Mouse (Mus musculus): ENCODE results near the gene Spata21. TPM values are rescaled to one million over a fixed set of nuclear protein-coding genes. Genes with fewer than 3 reads are reported as not detected.
A peak's percentile ranks its signal among the peaks of the same experiment; 100 is the strongest.
"Not testable (repeated sequence)": the region's sequence is repeated elsewhere in the genome, so short reads cannot be mapped to it uniquely, and the experiment has no call there.

Spata21 gene
- polyA plus RNA-seq, 1 experiment from 2014 or later, result not detected

GRCm38 (mm10) chr4:141133227-141133626, 45.1 kb downstream of the Spata21 start:
- Histone ChIP-seq H3K9me3 (replicated peaks) (no peaks in the 10 kb centered on the region), H3K27ac (peak overlapping the region; percentile 69), H3K4me1 (peaks cover 83% of the 10 kb centered on the region), H3K27me3 (replicated peaks) (no peaks in the 10 kb centered on the region), H3K36me3 (peaks cover 33% of the 10 kb centered on the region), H3K9ac (no peak overlapping the region), H3K4me2 (no peak overlapping the region), H3K4me3 (no peak overlapping the region)
- WGBS (ENCODE audit: insufficient replicate concordance), result 56% methylated on average over 8 of the region's 8 CpGs
- no peak for ATAC-seq

GRCm38 (mm10) chr4:141134031-141134441, 45.9 kb downstream of the Spata21 start:
- Histone ChIP-seq H3K4me1 (peaks cover 87% of the 10 kb centered on the region), H3K4me3 (no peak overlapping the region), H3K27ac (peak overlapping the region; percentile 72), H3K9ac (no peak overlapping the region), H3K36me3 (peaks cover 33% of the 10 kb centered on the region), H3K9me3 (replicated peaks) (no peaks in the 10 kb centered on the region), H3K27me3 (replicated peaks) (no peaks in the 10 kb centered on the region), H3K4me2 (no peak overlapping the region)
- 71% methylated on average over 8 of the region's 8 CpGs for WGBS (ENCODE audit: insufficient replicate concordance)
- ATAC-seq, result no peak

- Histone ChIP-seq H3K27me3 (replicated peaks) (no peaks in the 10 kb centered on the region), H3K4me2 (peak overlapping the region; percentile 24), H3K4me3 (no peak overlapping the region), H3K9ac (no peak overlapping the region), H3K27ac (peak overlapping the region; percentile 72; the same call in 1 of the 2 replicates), H3K9me3 (replicated peaks) (no peaks in the 10 kb centered on the region), H3K4me1 (peaks cover 79% of the 10 kb centered on the region), H3K36me3 (peaks cover 33% of the 10 kb centered on the region)
- no peak for ATAC-seq
- WGBS (ENCODE audit: insufficient replicate concordance), result 69% methylated on average over 20 of the region's 20 CpGs
These were observed 46.8 kb downstream of the Spata21 start for GRCm38 (mm10) chr4:141134751-141135530.

GRCm38 (mm10) chr4:141136126-141136525, 48.0 kb downstream of the Spata21 start:
- Histone ChIP-seq H3K9me3 (replicated peaks) (no peaks in the 10 kb centered on the region), H3K9ac (no peak overlapping the region), H3K4me2 (peak overlapping the region; percentile 8; the same call in 1 of the 2 replicates), H3K36me3 (peaks cover 33% of the 10 kb centered on the region), H3K27ac (peak overlapping the region; percentile 41; the same call in 1 of the 2 replicates), H3K4me3 (no peak overlapping the region), H3K4me1 (peaks cover 69% of the 10 kb centered on the region), H3K27me3 (replicated peaks) (no peaks in the 10 kb centered on the region)
- ATAC-seq, result no peak
- 77% methylated on average over 7 of the region's 7 CpGs for WGBS (ENCODE audit: insufficient replicate concordance)

- Histone ChIP-seq H3K4me2 (peak overlapping the region; percentile 96), H3K4me1 (peaks cover 60% of the 10 kb centered on the region), H3K36me3 (peaks cover 29% of the 10 kb centered on the region), H3K4me3 (peak overlapping the region; percentile 85)
- WGBS (ENCODE audit: insufficient replicate concordance), result 47% methylated on average over 3 of the region's 3 CpGs
- H3K9ac ChIP-seq; H3K27ac ChIP-seq; ATAC-seq; H3K9me3 ChIP-seq (replicated peaks); H3K27me3 ChIP-seq (replicated peaks): not testable (repeated sequence)
These were observed 49.6 kb downstream of the Spata21 start for GRCm38 (mm10) chr4:141137740-141138139.

- peak overlapping the region; percentile 91 for H3K9ac ChIP-seq
- peak; percentile 39 for ATAC-seq
- H3K9me3 ChIP-seq (replicated peaks), result no peaks in the 10 kb centered on the region
- H3K4me1 ChIP-seq, result peaks cover 51% of the 10 kb centered on the region
- peak overlapping the region; percentile 85 for H3K4me3 ChIP-seq
- H3K4me2 ChIP-seq, result peak overlapping the region; percentile 96
- no peaks in the 10 kb centered on the region for H3K27me3 ChIP-seq (replicated peaks)
- H3K27ac ChIP-seq, result peak overlapping the region; percentile 87
- 1% methylated on average over 29 of the region's 29 CpGs for WGBS (ENCODE audit: insufficient replicate concordance)
- peaks cover 25% of the 10 kb centered on the region; the same call in 1 of the 2 replicates for H3K36me3 ChIP-seq
These were observed 50.4 kb downstream of the Spata21 start for GRCm38 (mm10) chr4:141138425-141139115.

GRCm38 (mm10) chr4:141139116-141139970, 51.2 kb downstream of the Spata21 start, which contains the start of gene Szrd1:
TSS of gene Szrd1 (minus strand) at chr4:141139775.
- WGBS (ENCODE audit: insufficient replicate concordance), result under 1% methylated on average over 63 of the region's 63 CpGs
- ATAC-seq, result peak; percentile 95
- Histone ChIP-seq H3K36me3 (peaks cover 21% of the 10 kb centered on the region; the same call in 1 of the 2 replicates), H3K27ac (peak within 1 kb of the TSS; percentile 87), H3K9me3 (replicated peaks) (no peaks in the 10 kb centered on the region), H3K9ac (peak within 1 kb of the TSS; percentile 91), H3K4me3 (peak within 1 kb of the TSS; percentile 85), H3K27me3 (replicated peaks) (no peaks in the 10 kb centered on the region), H3K4me1 (peaks cover 48% of the 10 kb centered on the region), H3K4me2 (peak within 1 kb of the TSS; percentile 96)

- not testable (repeated sequence) for ATAC-seq; H3K9me3 ChIP-seq (replicated peaks); H3K9ac ChIP-seq; H3K4me3 ChIP-seq; H3K27me3 ChIP-seq (replicated peaks); H3K27ac ChIP-seq
- H3K4me1 ChIP-seq, result peaks cover 45% of the 10 kb centered on the region
- 82% methylated on average over 9 of the region's 9 CpGs for WGBS (ENCODE audit: insufficient replicate concordance)
- H3K36me3 ChIP-seq, result peaks cover 13% of the 10 kb centered on the region; the same call in 1 of the 2 replicates
- peak overlapping the region; percentile 96; the same call in 1 of the 2 replicates for H3K4me2 ChIP-seq
These were observed 52.2 kb downstream of the Spata21 start for GRCm38 (mm10) chr4:141140354-141140753.

GRCm38 (mm10) chr4:141140967-141141366, 52.8 kb downstream of the Spata21 start:
- Histone ChIP-seq H3K36me3 (peaks cover 11% of the 10 kb centered on the region; the same call in 1 of the 2 replicates), H3K9me3 (replicated peaks) (no peaks in the 10 kb centered on the region), H3K9ac (no peak overlapping the region), H3K27me3 (replicated peaks) (no peaks in the 10 kb centered on the region), H3K27ac (no peak overlapping the region), H3K4me3 (no peak overlapping the region), H3K4me2 (no peak overlapping the region), H3K4me1 (peaks cover 40% of the 10 kb centered on the region)
- 79% methylated on average over 6 of the region's 6 CpGs for WGBS (ENCODE audit: insufficient replicate concordance)
- no peak for ATAC-seq

- no peak overlapping the region for H3K4me3 ChIP-seq
- no peak overlapping the region for H3K9ac ChIP-seq
- H3K4me1 ChIP-seq, result peaks cover 37% of the 10 kb centered on the region
- no peak overlapping the region for H3K4me2 ChIP-seq
- no peak overlapping the region for H3K27ac ChIP-seq
- no peaks in the 10 kb centered on the region for H3K27me3 ChIP-seq (replicated peaks)
- no peaks in the 10 kb centered on the region for H3K9me3 ChIP-seq (replicated peaks)
- no peak for ATAC-seq
- no peaks in the 10 kb centered on the region for H3K36me3 ChIP-seq
- 27% methylated on average over 9 of the region's 9 CpGs for WGBS (ENCODE audit: insufficient replicate concordance)
These were observed 54.2 kb downstream of the Spata21 start for GRCm38 (mm10) chr4:141142285-141142811.

GRCm38 (mm10) chr4:141145124-141145523, 57.0 kb downstream of the Spata21 start:
- peaks cover 39% of the 10 kb centered on the region for H3K4me1 ChIP-seq
- ATAC-seq; H3K27me3 ChIP-seq (replicated peaks); H3K9ac ChIP-seq; H3K9me3 ChIP-seq (replicated peaks); H3K4me3 ChIP-seq; H3K36me3 ChIP-seq; H3K27ac ChIP-seq; H3K4me2 ChIP-seq: not testable (repeated sequence)
- 68% methylated on average over 13 of the region's 16 CpGs for WGBS (ENCODE audit: insufficient replicate concordance)
